Mouse (Mus musculus): Measurements from ENCODE around the gene Gm3676.
"Not testable (repeated sequence)": the region's sequence is repeated elsewhere in the genome, so short reads cannot be mapped to it uniquely, and the experiment has no call there.

Gene Gm3676

GRCm38 (mm10) chr14:41646387-41646786 lies at the start of gene Gm3676:
TSS of gene Gm3676 (minus strand) at chr14:41646487.
- DNase-seq: not testable (repeated sequence)

DNA sequence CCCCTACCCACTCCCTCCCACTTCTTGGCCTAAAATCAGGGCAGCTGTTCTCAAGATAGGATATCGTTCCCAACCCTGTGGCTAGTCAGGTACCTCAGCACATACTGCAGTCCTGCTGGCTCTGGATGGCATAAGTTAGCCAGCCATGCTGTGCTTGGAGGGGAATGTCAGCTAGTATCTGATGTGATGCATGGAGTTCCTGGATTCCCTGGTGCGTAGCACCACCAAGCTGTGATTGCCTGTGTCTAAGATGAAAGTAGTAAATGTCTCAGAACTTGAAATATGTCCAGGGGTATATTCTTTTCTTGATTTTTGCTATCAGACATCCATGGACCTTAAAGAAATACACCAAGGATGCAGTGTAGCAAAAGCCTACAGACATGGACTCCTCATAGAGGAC lies 1.9 kb upstream of the Gm3676 start:
- DNase-seq: not testable (repeated sequence)

- not testable (repeated sequence) for DNase-seq
These were observed 16.1 kb downstream of the Gm3676 start for GRCm38 (mm10) chr14:41630144-41630543.

DNA sequence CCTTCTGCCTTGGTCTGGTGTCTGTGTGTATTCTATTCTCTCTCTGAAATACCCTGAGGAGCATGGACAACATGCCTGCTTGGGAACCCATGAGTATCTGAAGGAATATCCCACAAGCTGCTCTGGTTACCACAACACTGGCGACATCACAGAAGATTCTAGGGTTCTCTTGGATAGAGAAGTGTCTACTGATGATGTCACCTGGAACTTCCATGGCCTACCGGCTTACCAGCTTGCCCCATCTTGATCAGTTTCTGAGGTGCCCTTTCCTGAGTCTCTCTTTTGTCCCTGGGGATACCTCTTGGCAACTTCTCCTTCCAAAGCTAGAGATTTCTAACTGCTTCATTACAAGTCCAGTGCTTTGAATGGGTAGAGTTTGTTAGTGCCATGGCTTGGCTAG lies 21.8 kb downstream of the Gm3676 start, which contains the start of gene Gm3072:
Gm3072 (minus strand) TSS at position 101 of the 400 bp plus-strand sequence.
- DNase-seq: not testable (repeated sequence)

- not testable (repeated sequence) for DNase-seq
These were observed 23.8 kb downstream of the Gm3676 start for GRCm38 (mm10) chr14:41622535-41622934.

DNA sequence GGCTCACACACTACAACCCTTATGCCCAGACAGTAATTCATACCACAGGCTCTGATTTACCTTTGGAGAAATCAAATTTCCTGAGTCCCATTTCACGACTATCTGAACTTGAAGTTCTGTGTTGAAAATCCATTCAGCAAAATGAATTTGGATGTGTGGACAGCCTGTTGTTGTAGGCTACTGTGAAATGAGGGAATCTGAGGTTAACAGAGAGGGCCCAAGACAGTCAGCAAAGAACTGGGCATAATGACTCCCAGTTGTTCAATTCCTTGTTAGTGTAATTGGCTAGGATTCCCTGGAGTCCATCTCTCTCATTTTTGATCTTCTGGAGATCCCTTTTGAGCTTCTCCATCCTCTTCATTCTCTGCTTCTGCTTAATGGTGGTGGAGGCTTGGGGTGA lies 35.6 kb downstream of the Gm3676 start:
- DNase-seq: not testable (repeated sequence)

DNA sequence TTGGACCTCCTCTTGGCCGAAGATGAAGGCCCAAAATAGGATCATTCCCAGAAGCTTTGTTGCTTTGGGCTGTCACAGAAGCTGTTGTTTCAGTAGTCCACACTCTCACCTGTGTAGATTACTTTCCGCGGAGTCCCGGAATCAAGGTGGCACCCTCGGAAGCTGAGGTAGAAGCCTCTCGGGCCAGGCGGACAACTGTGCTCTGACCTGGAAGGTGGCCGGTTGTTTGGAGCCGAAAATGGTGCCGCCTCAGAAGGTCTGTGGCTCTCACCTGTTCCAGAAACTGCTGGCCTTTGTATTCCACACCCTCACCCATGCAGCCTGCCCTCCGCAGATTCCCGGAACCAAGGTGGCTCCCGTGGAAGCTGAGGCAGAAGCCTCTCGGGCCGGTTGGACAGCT lies 45.4 kb downstream of the Gm3676 start:
- not testable (repeated sequence) for DNase-seq
